In the genomic region with DNA sequence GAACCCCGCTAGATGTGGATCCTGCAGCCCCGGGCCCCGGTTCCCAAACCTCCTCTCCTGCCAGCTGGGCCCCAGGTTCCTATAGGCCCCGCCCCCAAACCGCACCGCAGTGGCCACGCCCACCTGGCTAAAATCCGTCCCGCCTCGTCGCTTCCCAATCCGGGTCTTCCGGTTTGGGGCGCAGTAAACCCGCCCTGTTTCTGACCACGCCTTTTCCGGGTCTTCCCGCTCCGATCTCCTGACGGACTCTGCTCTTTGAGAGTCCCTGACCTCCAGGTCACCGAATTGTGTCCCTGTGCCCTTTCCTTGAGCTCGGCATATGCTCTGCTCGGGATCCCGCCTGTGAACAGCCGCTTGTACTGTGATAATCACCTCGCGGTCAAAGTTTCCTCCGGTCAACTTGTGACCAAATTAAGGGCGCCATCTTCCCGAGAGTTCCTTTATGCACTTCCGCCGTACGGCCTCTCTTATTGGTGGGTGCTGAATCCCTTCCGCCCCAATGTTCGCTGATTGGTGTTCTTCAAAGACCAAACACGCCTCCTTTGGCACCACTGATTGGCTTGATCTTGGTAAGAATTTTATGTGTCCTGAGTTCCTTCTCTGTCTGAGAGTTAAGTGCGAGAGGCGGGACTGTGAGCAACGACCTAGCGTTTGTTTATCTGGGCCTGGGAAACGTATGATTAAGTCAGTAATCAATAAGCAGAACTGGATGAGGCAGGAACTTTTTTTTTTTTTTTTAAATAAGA, we compare ENCODE assay signal across 8 mouse cellular contexts. TPM values are rescaled to one million over a fixed set of nuclear protein-coding genes. Genes with fewer than 3 reads are reported as not detected.
DNase-seq lines count a peak whose midpoint lies in the region; ATAC-seq lines count a peak whose summit lies in the region.

A gene (minus strand): TSS at position 440 of the 746 bp plus-strand sequence.

- peak within 1 kb of the TSS; percentile 75 to 80 for H3K4me3 ChIP-seq in heart, embryonic 14.5 days (ENCODE audit: control insufficient read depth in 1 of 2, insufficient read depth in 1 of 2, low read depth in 1 of 2, low read length in 2 of 2)
- H3K4me3 ChIP-seq in liver, embryonic 13.5 days (replicated peaks) = peak within 1 kb of the TSS; percentile 83
- peak within 1 kb of the TSS; percentile 81 for H3K4me3 ChIP-seq in stomach, embryonic 16.5 days (replicated peaks; ENCODE audit: low read length)

- peak within 1 kb of the TSS; percentile 96 for H3K4me2 ChIP-seq in heart, embryonic 14.5 days (ENCODE audit: low read length)
- peak within 1 kb of the TSS; percentile 100 for H3K4me2 ChIP-seq in liver, embryonic 13.5 days
- peak within 1 kb of the TSS; percentile 92 for H3K4me2 ChIP-seq in stomach, embryonic 16.5 days (ENCODE audit: low read depth, low read length)

- peak; percentile 98 for DNase-seq in c-Kit-negative CD71-positive TER-119-positive erythroid progenitor cells, embryonic 14.5 days (ENCODE audit: low read depth, low spot score)
- peak; percentile 99 for DNase-seq in fibroblast of lung, adult 2 months (ENCODE audit: low read depth)
- DNase-seq in kidney, postnatal 14 days = peak; percentile 97
- DNase-seq in liver, embryonic 13.5 days = peak; percentile 96
- peak; percentile 97 for DNase-seq in neural tube, embryonic 10.5 days (ENCODE audit: extremely low spot score, low spot score)

- peak within 1 kb of the TSS; percentile 91 for H3K9ac ChIP-seq in heart, embryonic 14.5 days (ENCODE audit: low read length)
- peak within 1 kb of the TSS; percentile 91 for H3K9ac ChIP-seq in liver, embryonic 13.5 days
- peak within 1 kb of the TSS; percentile 91 for H3K9ac ChIP-seq in stomach, embryonic 16.5 days (ENCODE audit: low read length)

- peak; percentile 90 for ATAC-seq in CD4-positive, CD25-positive, alpha-beta regulatory T cell, adult 4 months
- ATAC-seq in heart, embryonic 14.5 days (ENCODE audit: insufficient number of reproducible peaks, insufficient read depth, low FRiP score, low read depth) = peak; percentile 93
- peak; percentile 92 for ATAC-seq in liver, embryonic 13.5 days (ENCODE audit: low read depth)
- ATAC-seq in stomach, embryonic 16.5 days (ENCODE audit: insufficient read depth, low FRiP score) = peak; percentile 96

- H3K27me3 ChIP-seq in heart, embryonic 14.5 days (ENCODE audit: control insufficient read depth, insufficient read depth, low read length) = no peaks in the 10 kb centered on the region
- H3K27me3 ChIP-seq in liver, embryonic 13.5 days = no peaks in the 10 kb centered on the region
- no peaks in the 10 kb centered on the region for H3K27me3 ChIP-seq in stomach, embryonic 16.5 days (ENCODE audit: control insufficient read depth, insufficient read depth, low read length)

- H3K36me3 ChIP-seq in heart, embryonic 14.5 days (ENCODE audit: control insufficient read depth, insufficient read depth, low read length) = peaks cover 24% of the 10 kb centered on the region
- peaks cover 19% of the 10 kb centered on the region for H3K36me3 ChIP-seq in liver, embryonic 13.5 days
- H3K36me3 ChIP-seq in stomach, embryonic 16.5 days (ENCODE audit: control insufficient read depth, insufficient read depth, low read length) = no peaks in the 10 kb centered on the region

- no peaks in the 10 kb centered on the region for H3K9me3 ChIP-seq in heart, embryonic 14.5 days (ENCODE audit: control insufficient read depth, low read length)
- no peaks in the 10 kb centered on the region for H3K9me3 ChIP-seq in liver, embryonic 13.5 days (replicated peaks)
- H3K9me3 ChIP-seq in stomach, embryonic 16.5 days (replicated peaks; ENCODE audit: control insufficient read depth, low read length) = no peaks in the 10 kb centered on the region

- under 1% methylated on average over 41 of the region's 41 CpGs for WGBS in heart, embryonic 14.5 days
- WGBS in liver, embryonic 13.5 days (ENCODE audit: insufficient replicate concordance) = under 1% methylated on average over 41 of the region's 41 CpGs
- under 1% methylated on average over 41 of the region's 41 CpGs for WGBS in stomach, embryonic 16.5 days

- H3K4me1 ChIP-seq in heart, embryonic 14.5 days (ENCODE audit: control insufficient read depth in 2 of 2, insufficient read depth in 2 of 2, low read length in 2 of 2) = peaks cover 9 to 20% of the 10 kb centered on the region in 2 experiments
- peaks cover 77% of the 10 kb centered on the region for H3K4me1 ChIP-seq in liver, embryonic 13.5 days (replicated peaks)
- H3K4me1 ChIP-seq in stomach, embryonic 16.5 days (ENCODE audit: control insufficient read depth, insufficient read depth, low read length) = peaks cover 14% of the 10 kb centered on the region

- peak within 1 kb of the TSS; percentile 88 to 89 for H3K27ac ChIP-seq in heart, embryonic 14.5 days (replicated peaks in 1 of 2; ENCODE audit: control insufficient read depth in 1 of 2, insufficient read depth in 1 of 2, low read depth in 2 of 2, low read length in 2 of 2)
- peak within 1 kb of the TSS; percentile 91 for H3K27ac ChIP-seq in liver, embryonic 13.5 days
- H3K27ac ChIP-seq in stomach, embryonic 16.5 days (ENCODE audit: low read length) = peak within 1 kb of the TSS; percentile 90

RNA-seq across cellular contexts. Expression of the gene that starts here (rescaled TPM):
- polyA plus RNA-seq in CD4-positive, CD25-positive, alpha-beta regulatory T cell, adult 4 months (2017; shearing (Covaris generic)) = 10 to 100 TPM; 27.3 to 28.8 TPM
- polyA plus RNA-seq in heart, embryonic 14.5 days (2014; fragmentation: Nextera tagmentation; extraction: Ambion mirVana) = 22.7 and 23.1 TPM in 2 replicates
- polyA plus RNA-seq in liver, embryonic 13.5 days (2015; fragmentation: Nextera tagmentation; extraction: Ambion mirVana) = 32.3 and 32.8 TPM in 2 replicates
- 23.8 and 24.3 TPM in 2 replicates for polyA plus RNA-seq in stomach, embryonic 16.5 days (2015; fragmentation: Nextera tagmentation; extraction: Ambion mirVana)

Comparison
In these comparisons a context has a peak if more than half of its experiments do, and no peak if none do; other contexts are left out.
1. Peak in every context shown above with its lines: DNase-seq, ATAC-seq, H3K4me3 ChIP-seq and H3K27ac ChIP-seq.